Mouse (Mus musculus): ENCODE data around the gene Hoxb7. TPM values are rescaled to one million over a fixed set of nuclear protein-coding genes. Genes with fewer than 3 reads are reported as not detected.

The Hoxb7 gene
- total RNA-seq, 1 experiment: 0.98 TPM

GRCm38 (mm10) chr11:96294245-96295091 is 8.0 kb downstream of the Hoxb7 start:
- TF ChIP-seq CHD2 (IDR thresholded peaks at IDR 0.05; ENCODE audit: low read depth, low read length): no peak
- no peak for TF ChIP-seq HCFC1 (IDR thresholded peaks at IDR 0.05; ENCODE audit: borderline replicate concordance, insufficient read depth, low read length)
- no peak for TF ChIP-seq ZC3H11A (IDR thresholded peaks at IDR 0.05; ENCODE audit: borderline replicate concordance, low read depth, low read length)
- TF ChIP-seq ZNF384 (IDR thresholded peaks at IDR 0.05; ENCODE audit: low read depth, low read length): no peak
- no peak for TF ChIP-seq MAFK (IDR thresholded peaks at IDR 0.05; ENCODE audit: insufficient read depth, low read depth, low read length)
- no peak overlapping the region for H3K27ac ChIP-seq (ENCODE audit: insufficient read depth, low read depth, low read length, poor library complexity, severe bottlenecking)
- in situ Hi-C loops (cut with MboI; ENCODE audit: low sequenced_read_pairs in 2 of 2, unreplicated experiment in 2 of 2): loop anchor here (10.0 to 25.0 kb wide), 2 partner anchors 60 to 568 kb away; partner anchors contain the start of gene Hoxb2 (in 1 of the 2)
- H3K4me3 ChIP-seq (ENCODE audit: insufficient read depth in 1 of 2, low read depth in 1 of 2, low read length in 2 of 2, poor library complexity in 1 of 2, severe bottlenecking in 1 of 2): no peak overlapping the region
- no peaks in the 10 kb centered on the region; a peak in 2 of 4 replicates for H3K4me1 ChIP-seq (ENCODE audit: control insufficient read depth in 2 of 2, insufficient read depth in 2 of 2, low read length in 2 of 2, poor library complexity in 1 of 2)
- DNase-seq (ENCODE audit: low read depth, low spot score): peak; percentile 87
- no peak overlapping the region for H3K9ac ChIP-seq (ENCODE audit: insufficient read depth, low read depth, low read length, poor library complexity, severe bottlenecking)
- no peaks in the 10 kb centered on the region for H3K9me3 ChIP-seq (ENCODE audit: control insufficient read depth, insufficient read depth, low read depth, low read length)
- no peaks in the 10 kb centered on the region for H3K36me3 ChIP-seq (ENCODE audit: control insufficient read depth, insufficient read depth, low read length, poor library complexity, severe bottlenecking)

GRCm38 (mm10) chr11:96295092-96295835 is 8.8 kb downstream of the Hoxb7 start:
- DNase-seq (ENCODE audit: low read depth, low spot score): no peak
- no peaks in the 10 kb centered on the region; a peak in 2 of 4 replicates for H3K4me1 ChIP-seq (ENCODE audit: control insufficient read depth in 2 of 2, insufficient read depth in 2 of 2, low read length in 2 of 2, poor library complexity in 1 of 2)
- no peaks in the 10 kb centered on the region for H3K36me3 ChIP-seq (ENCODE audit: control insufficient read depth, insufficient read depth, low read length, poor library complexity, severe bottlenecking)
- H3K27ac ChIP-seq (ENCODE audit: insufficient read depth, low read depth, low read length, poor library complexity, severe bottlenecking): no peak overlapping the region
- H3K4me3 ChIP-seq (ENCODE audit: insufficient read depth in 1 of 2, low read depth in 1 of 2, low read length in 2 of 2, poor library complexity in 1 of 2, severe bottlenecking in 1 of 2): no peak overlapping the region
- TF ChIP-seq HCFC1 (IDR thresholded peaks at IDR 0.05; ENCODE audit: borderline replicate concordance, insufficient read depth, low read length) (no peak), MAFK (IDR thresholded peaks at IDR 0.05; ENCODE audit: insufficient read depth, low read depth, low read length) (no peak), ZNF384 (IDR thresholded peaks at IDR 0.05; ENCODE audit: low read depth, low read length) (peak; percentile 58), CHD2 (IDR thresholded peaks at IDR 0.05; ENCODE audit: low read depth, low read length) (no peak), ZC3H11A (IDR thresholded peaks at IDR 0.05; ENCODE audit: borderline replicate concordance, low read depth, low read length) (no peak)
- H3K9me3 ChIP-seq (ENCODE audit: control insufficient read depth, insufficient read depth, low read depth, low read length): no peaks in the 10 kb centered on the region
- in situ Hi-C loops (cut with MboI; ENCODE audit: low sequenced_read_pairs in 2 of 2, unreplicated experiment in 2 of 2): loop anchor here (10.0 to 25.0 kb wide), 2 partner anchors 60 to 567 kb away; partner anchors contain the start of gene Hoxb2 (in 1 of the 2)
- no peak overlapping the region for H3K9ac ChIP-seq (ENCODE audit: insufficient read depth, low read depth, low read length, poor library complexity, severe bottlenecking)

GRCm38 (mm10) chr11:96296997-96297396 is 10.6 kb downstream of the Hoxb7 start:
- TF ChIP-seq ZC3H11A (IDR thresholded peaks at IDR 0.05; ENCODE audit: borderline replicate concordance, low read depth, low read length) (no peak), CHD2 (IDR thresholded peaks at IDR 0.05; ENCODE audit: low read depth, low read length) (no peak), MAFK (IDR thresholded peaks at IDR 0.05; ENCODE audit: insufficient read depth, low read depth, low read length) (no peak), ZNF384 (IDR thresholded peaks at IDR 0.05; ENCODE audit: low read depth, low read length) (no peak), HCFC1 (IDR thresholded peaks at IDR 0.05; ENCODE audit: borderline replicate concordance, insufficient read depth, low read length) (no peak)
- Histone ChIP-seq H3K9me3 (ENCODE audit: control insufficient read depth, insufficient read depth, low read depth, low read length) (no peaks in the 10 kb centered on the region), H3K27ac (ENCODE audit: insufficient read depth, low read depth, low read length, poor library complexity, severe bottlenecking) (no peak overlapping the region), H3K4me3 (ENCODE audit: insufficient read depth in 1 of 2, low read depth in 1 of 2, low read length in 2 of 2, poor library complexity in 1 of 2, severe bottlenecking in 1 of 2) (no peak overlapping the region), H3K4me1 (ENCODE audit: control insufficient read depth in 2 of 2, insufficient read depth in 2 of 2, low read length in 2 of 2, poor library complexity in 1 of 2) (no peaks in the 10 kb centered on the region; a peak in 2 of 4 replicates), H3K36me3 (ENCODE audit: control insufficient read depth, insufficient read depth, low read length, poor library complexity, severe bottlenecking) (no peaks in the 10 kb centered on the region), H3K9ac (ENCODE audit: insufficient read depth, low read depth, low read length, poor library complexity, severe bottlenecking) (no peak overlapping the region)
- in situ Hi-C loops (cut with MboI; ENCODE audit: low sequenced_read_pairs in 2 of 2, unreplicated experiment in 2 of 2): loop anchor here (10.0 to 25.0 kb wide), 2 partner anchors 58 to 565 kb away; partner anchors contain the start of gene Hoxb2 (in 1 of the 2)
- no peak for DNase-seq (ENCODE audit: low read depth, low spot score)

GRCm38 (mm10) chr11:96297428-96297827 is 11.0 kb downstream of the Hoxb7 start:
- H3K4me1 ChIP-seq (ENCODE audit: control insufficient read depth in 2 of 2, insufficient read depth in 2 of 2, low read length in 2 of 2, poor library complexity in 1 of 2): no peaks in the 10 kb centered on the region; a peak in 2 of 4 replicates
- DNase-seq (ENCODE audit: low read depth, low spot score): no peak
- H3K9ac ChIP-seq (ENCODE audit: insufficient read depth, low read depth, low read length, poor library complexity, severe bottlenecking): no peak overlapping the region
- no peak for TF ChIP-seq MAFK (IDR thresholded peaks at IDR 0.05; ENCODE audit: insufficient read depth, low read depth, low read length)
- H3K27ac ChIP-seq (ENCODE audit: insufficient read depth, low read depth, low read length, poor library complexity, severe bottlenecking): no peak overlapping the region
- no peaks in the 10 kb centered on the region for H3K9me3 ChIP-seq (ENCODE audit: control insufficient read depth, insufficient read depth, low read depth, low read length)
- no peak overlapping the region for H3K4me3 ChIP-seq (ENCODE audit: insufficient read depth in 1 of 2, low read depth in 1 of 2, low read length in 2 of 2, poor library complexity in 1 of 2, severe bottlenecking in 1 of 2)
- in situ Hi-C loops (cut with MboI; ENCODE audit: low sequenced_read_pairs in 2 of 2, unreplicated experiment in 2 of 2): loop anchor here (10.0 to 25.0 kb wide), 2 partner anchors 57 to 565 kb away; partner anchors contain the start of gene Hoxb2 (in 1 of the 2)
- no peaks in the 10 kb centered on the region for H3K36me3 ChIP-seq (ENCODE audit: control insufficient read depth, insufficient read depth, low read length, poor library complexity, severe bottlenecking)
